Mouse (Mus musculus): ENCODE data around the gene Slc9a1.

The Slc9a1 gene

GRCm38 (mm10) chr4:133404256-133404655 is 34.8 kb downstream of the Slc9a1 start:
- no peak for DNase-seq

GRCm38 (mm10) chr4:133406313-133407056 is 37.0 kb downstream of the Slc9a1 start:
- DNase-seq, result no peak

- no peak for DNase-seq
Measured at GRCm38 (mm10) chr4:133407114-133407787, 37.7 kb downstream of the Slc9a1 start.

- no peak for DNase-seq
Measured at GRCm38 (mm10) chr4:133408006-133408405, 38.5 kb downstream of the Slc9a1 start.

- no peak for DNase-seq
Measured at GRCm38 (mm10) chr4:133410994-133411393, 41.5 kb downstream of the Slc9a1 start.

- DNase-seq, result no peak
Measured at GRCm38 (mm10) chr4:133412096-133412495, 42.6 kb downstream of the Slc9a1 start.

GRCm38 (mm10) chr4:133412575-133413540 is 43.4 kb downstream of the Slc9a1 start:
- DNase-seq, result no peak

GRCm38 (mm10) chr4:133413617-133414016 is 44.1 kb downstream of the Slc9a1 start:
- no peak for DNase-seq

- DNase-seq, result no peak
Measured at GRCm38 (mm10) chr4:133414920-133415319, 45.4 kb downstream of the Slc9a1 start.

- DNase-seq, result peak; percentile 62
Measured at GRCm38 (mm10) chr4:133419312-133420004, 50.0 kb downstream of the Slc9a1 start.

GRCm38 (mm10) chr4:133421989-133422388 is 52.5 kb downstream of the Slc9a1 start:
- DNase-seq, result no peak

- DNase-seq, result no peak
Measured at GRCm38 (mm10) chr4:133422601-133423000, 53.1 kb downstream of the Slc9a1 start.

- DNase-seq, result peak; percentile 55
Measured at GRCm38 (mm10) chr4:133423108-133423507, 53.6 kb downstream of the Slc9a1 start.

- DNase-seq, result no peak
Measured at GRCm38 (mm10) chr4:133423691-133424090, 54.2 kb downstream of the Slc9a1 start.

- peak; percentile 87 for DNase-seq
Measured at GRCm38 (mm10) chr4:133424100-133424499, 54.6 kb downstream of the Slc9a1 start.

- DNase-seq, result no peak
Measured at GRCm38 (mm10) chr4:133426141-133426540, 56.6 kb downstream of the Slc9a1 start.

- DNase-seq, result no peak
Measured at GRCm38 (mm10) chr4:133431508-133431907, 62.0 kb downstream of the Slc9a1 start.

GRCm38 (mm10) chr4:133432560-133433171 is 63.2 kb downstream of the Slc9a1 start:
- DNase-seq, result peak; percentile 67

GRCm38 (mm10) chr4:133435921-133436320 is 66.4 kb downstream of the Slc9a1 start:
- no peak for DNase-seq

GRCm38 (mm10) chr4:133439460-133440376 is 70.2 kb downstream of the Slc9a1 start:
- peak; percentile 90 for DNase-seq

GRCm38 (mm10) chr4:133440377-133440795 is 70.9 kb downstream of the Slc9a1 start:
- peak; percentile 80 for DNase-seq
